Mouse (Mus musculus) spleen, postnatal 14 days (tissue): ENCODE measurements around the gene H2-Q6.
"Not testable (repeated sequence)": the region's sequence is repeated elsewhere in the genome, so short reads cannot be mapped to it uniquely, and the experiment has no call there.

Experiments used
- DNase-seq, 2 experiments: peaks; one replicate each; pipeline ENCODE4 v3.0.0; 2021 to 2022; ENCODE audit warnings: low spot score in 2 of 2

Gene H2-Q6

DNA sequence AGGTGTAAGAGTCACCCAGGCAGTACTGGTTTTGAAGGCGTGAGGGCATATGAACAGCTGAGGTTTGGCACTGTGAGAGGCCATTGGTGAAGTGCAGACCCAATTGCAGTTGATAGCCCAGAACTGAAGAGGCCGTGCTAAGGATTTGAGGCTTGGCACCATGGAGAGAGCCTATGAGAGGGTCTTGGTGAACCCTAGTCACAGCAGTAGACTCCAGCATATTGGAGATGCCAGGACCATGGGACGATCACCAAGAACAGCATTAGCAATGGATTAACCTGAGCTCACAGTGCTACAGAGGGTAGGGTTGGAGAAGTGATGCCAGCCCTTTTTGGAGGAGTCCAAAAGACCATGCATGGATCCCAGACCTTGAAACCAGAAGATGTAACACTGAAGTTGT lies 7.5 kb downstream of the H2-Q6 start:
- not testable (repeated sequence) for DNase-seq

DNA sequence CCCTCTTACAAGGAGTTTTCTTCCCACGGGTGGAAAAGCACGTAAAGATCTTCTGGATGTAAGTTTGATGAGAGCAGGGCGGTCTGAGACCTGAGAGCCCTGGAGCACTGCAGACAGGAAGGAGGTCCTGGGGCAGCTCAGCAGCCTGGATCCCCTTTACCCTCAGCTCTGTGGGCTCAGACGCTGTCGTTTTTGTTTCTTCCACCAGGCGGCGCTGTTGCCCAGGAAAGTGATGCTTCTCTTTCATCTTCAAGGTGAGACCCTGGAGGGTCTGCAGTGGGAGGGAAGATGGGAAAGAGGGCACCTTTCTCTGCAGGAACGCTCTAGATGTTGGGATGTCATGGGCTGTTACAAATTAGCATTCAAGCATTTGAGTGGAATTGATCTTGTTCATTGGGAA lies 10.2 kb downstream of the H2-Q6 start:
- DNase-seq, result not testable (repeated sequence)

DNA sequence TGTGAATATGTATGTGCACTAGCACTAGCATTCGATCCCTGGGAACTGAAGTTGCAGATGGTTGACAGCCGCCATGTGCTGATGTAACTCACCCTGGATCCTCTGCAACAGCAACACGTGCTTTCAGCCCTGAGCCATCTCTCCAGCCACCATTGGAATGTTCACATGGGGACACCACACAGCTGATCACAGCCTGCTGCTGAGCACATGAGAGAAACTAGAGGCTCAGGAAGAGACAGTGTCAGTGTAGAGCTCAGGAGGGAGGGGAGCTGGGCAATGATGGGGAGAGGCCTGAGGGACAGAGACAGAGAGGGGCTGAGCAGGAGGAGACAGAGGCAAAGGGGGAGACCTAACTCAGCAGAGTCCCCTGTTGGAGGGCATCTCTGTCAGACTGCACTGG lies 10.9 kb downstream of the H2-Q6 start:
- DNase-seq, result not testable (repeated sequence)

DNA sequence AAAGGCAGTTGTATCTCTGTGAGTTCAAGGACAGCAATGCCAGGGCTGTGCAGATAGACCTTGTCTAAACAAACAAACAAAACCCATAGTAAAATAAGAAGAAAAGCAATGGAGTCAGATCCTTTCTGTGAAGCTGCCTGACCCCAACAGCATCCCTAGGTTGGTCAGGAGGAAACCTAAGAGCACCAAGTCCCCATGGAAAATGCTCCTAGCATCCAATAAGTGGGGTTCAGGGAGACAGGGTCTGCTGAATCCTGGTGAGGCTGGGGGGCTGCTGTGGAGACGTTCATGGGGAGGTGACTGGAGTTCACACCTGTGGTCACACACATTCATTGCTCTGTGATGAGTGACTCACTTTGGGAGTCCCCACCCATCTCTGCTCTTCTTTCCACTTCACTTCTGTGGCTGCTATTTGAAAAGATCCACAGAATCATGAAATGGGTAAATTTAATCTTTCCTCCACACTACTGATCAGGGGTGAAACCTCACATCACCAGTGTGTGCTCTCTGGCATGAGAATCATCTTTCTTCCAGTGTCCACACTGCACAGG lies 12.8 kb downstream of the H2-Q6 start:
- not testable (repeated sequence) for DNase-seq

DNA sequence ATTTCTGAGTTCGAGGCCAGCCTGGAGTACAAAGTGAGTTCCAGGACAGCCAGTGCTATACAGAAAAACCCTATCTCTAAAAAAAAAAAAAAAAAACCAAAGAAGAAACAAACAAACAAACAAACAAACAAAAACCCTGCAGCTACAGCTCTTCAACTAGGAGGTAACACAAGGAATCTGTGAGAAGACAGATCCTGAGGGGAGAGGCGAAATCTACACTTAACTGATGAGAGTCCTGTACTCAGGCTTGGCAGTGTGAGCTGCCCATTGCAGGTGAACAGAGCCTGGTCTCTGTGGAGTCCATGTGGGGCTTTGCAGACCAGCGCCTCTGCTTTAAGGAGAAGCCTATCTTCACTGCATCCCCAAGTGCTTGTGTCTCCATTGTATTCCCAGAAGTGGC lies 13.7 kb downstream of the H2-Q6 start:
- not testable (repeated sequence) for DNase-seq

DNA sequence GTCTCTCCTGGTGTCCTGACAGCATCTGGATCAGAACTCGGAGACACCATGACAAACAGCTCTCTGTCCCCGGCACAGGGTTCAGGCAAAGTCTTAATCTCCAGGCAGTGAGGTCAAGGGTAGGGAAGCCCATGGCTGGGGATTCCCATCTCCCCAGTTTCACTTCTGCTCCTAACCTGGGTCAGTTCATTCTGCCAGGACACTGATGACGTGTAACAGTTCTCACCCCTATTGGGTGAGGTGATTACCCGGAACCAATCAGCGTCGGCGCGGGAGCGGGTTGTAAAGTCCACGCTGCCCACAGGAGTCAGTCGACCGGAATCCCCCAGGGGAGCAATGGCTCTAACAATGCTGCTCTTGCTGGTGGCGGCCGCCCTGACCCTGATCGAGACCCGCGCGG lies 14.2 kb downstream of the H2-Q6 start, which contains the start of gene H2-Q7:
H2-Q7 (plus strand) TSS at position 271 of the 400 bp plus-strand sequence.
- peak; percentile 50 to 83 for DNase-seq

DNA sequence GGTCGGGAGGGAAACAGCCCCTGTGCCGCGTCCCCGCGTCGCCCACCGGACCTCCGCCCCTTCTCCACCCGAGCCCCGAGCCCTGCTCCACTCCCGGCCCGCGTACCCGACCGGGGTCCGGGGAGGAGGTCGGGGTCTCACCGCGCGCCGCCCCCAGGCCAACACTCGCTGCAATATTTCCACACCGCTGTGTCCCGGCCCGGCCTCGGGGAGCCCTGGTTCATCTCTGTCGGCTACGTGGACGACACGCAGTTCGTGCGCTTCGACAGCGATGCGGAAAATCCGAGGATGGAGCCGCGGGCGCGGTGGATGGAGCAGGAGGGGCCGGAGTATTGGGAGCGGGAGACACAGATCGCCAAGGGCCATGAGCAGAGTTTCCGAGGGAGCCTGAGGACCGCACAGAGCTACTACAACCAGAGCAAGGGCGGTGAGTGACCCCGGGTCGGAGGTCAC lies 14.7 kb downstream of the H2-Q6 start:
- not testable (repeated sequence) for DNase-seq

DNA sequence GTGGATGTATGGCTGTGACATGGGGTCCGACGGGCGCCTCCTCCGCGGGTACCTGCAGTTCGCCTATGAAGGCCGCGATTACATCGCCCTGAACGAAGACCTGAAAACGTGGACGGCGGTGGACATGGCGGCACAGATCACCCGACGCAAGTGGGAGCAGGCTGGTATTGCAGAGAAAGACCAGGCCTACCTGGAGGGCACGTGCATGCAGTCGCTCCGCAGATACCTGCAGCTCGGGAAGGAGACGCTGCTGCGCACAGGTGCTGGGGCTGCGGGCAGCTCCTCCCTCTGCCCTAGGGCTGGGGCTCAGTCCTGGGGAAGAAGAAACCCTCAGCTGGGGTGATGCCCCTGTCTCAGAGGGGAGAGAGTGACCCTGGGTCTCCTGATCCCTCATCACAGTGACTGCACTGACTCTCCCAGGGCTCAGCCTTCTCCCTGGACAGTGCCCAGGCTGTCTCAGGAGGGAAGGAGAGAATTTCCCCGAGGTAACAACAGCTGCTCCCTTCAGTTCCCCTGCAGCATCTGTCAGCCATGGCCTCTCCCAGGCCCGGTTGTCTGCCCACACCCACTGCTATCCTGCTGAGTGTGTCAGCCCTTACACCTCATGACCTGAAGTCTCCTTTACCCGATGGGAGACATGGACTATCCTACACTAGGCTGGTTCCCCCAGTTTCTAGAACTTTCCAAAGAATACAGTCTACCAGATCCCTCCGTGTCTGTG lies 15.4 kb downstream of the H2-Q6 start:
- not testable (repeated sequence) for DNase-seq

DNA sequence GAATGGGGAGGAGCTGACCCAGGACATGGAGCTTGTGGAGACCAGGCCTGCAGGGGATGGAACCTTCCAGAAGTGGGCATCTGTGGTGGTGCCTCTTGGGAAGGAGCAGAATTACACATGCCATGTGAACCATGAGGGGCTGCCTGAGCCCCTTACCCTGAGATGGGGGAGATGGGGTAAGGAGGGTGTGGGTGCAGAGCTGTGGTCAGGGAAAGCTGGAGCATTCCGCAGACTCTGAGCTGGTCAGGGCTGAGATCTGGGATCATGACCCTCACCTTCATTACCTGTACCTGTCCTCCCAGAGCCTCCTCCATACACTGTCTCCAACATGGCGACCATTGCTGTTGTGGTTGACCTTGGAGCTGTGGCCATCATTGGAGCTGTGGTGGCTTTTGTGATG lies 17.7 kb downstream of the H2-Q6 start:
- not testable (repeated sequence) for DNase-seq

DNA sequence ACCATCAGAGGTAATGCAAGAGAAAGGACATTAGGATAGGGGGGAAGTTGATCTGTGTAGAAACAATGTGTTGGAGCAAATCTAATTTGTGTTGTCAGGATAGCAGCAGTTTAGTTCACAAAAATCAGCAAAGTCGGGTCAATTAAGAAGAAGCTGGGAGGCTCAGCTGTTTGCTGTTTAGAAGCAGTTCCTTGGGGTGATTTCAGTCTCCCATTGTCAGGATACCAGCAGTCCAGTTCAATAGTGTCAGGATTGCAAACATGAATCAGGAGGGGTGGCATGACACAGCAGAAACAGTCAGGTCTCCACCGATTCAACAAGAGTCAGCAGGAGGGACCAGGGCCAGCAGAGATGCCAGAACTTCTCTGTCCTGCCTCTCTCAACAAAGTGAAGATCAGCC lies 19.9 kb downstream of the H2-Q6 start:
- not testable (repeated sequence) for DNase-seq

DNA sequence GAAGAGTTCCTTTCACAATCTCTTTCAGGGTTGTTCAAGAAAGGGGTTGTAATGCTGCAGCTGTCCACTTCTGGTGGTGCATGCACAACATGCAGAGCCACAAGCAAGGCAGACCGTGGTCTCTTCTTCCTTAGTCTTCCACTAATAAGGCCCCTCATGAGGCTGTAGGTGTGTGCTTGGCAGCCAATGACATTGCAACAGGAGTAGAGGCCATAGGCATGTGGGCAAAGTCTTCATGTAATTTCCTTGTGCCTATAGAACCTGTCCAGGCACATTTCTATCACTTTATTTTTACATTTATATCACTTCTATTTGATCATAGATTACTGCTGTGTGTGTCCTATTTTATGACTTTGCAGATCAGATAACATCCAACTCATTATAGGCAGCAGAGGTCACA lies 33.6 kb downstream of the H2-Q6 start:
- not testable (repeated sequence) for DNase-seq

DNA sequence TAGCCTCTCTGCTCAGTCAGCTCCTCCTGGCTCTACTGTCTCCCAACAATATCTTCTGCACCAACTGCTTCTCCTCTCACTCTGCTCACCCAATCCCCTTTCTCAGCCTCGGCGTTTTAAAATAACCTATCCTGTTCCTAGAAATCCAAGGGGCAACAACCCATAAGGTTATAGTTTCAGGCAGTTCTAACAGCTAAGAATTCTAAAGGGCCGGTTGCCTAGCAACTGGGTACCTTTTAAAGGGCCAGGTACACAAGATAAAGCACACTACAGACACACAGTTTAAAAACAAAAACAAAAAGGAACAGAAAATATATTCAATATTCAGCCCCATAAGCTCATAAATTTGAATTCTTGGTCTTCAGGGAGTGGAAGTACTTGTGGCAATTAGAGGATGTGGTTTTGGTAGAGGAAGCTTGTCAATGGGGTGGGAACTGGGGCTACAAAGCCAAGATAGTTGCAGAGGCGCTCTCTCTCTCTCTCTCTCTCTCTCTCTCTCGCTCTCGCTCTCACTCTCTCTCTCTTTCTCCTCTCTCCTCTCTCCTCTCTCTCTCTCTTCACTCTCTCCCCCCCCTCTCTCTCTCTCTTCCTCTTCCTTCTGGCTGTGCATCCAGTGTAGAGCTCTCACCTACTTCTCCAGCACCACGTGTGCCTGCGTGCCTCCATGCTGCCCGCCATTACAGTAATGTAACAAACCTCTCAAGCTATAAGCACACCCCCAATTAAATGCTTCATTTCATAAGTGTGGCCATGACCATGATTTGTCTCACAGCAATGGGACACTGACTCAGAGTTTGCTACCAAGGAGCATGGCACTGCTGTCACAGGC lies 36.1 kb downstream of the H2-Q6 start:
- DNase-seq, result not testable (repeated sequence)

DNA sequence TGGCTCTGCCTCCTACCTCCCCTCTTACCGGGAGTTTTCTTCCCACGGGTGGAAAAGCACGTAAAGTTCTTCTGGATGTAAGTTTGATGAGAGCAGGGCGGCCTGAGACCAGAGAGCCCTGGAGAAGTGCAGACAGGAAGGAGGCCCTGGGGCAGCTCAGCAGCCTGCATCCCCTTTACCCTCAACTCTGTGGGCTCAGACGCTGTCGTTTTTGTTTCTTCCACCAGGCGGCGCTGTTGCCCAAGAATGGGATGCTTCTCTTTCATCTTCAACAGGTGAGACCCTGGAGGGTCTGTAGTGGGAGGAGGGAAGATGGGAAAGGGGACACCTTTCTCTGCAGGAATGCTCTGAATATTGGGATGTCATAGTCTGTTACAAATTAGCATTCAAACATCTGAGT lies 41.0 kb downstream of the H2-Q6 start:
- DNase-seq, result not testable (repeated sequence)

DNA sequence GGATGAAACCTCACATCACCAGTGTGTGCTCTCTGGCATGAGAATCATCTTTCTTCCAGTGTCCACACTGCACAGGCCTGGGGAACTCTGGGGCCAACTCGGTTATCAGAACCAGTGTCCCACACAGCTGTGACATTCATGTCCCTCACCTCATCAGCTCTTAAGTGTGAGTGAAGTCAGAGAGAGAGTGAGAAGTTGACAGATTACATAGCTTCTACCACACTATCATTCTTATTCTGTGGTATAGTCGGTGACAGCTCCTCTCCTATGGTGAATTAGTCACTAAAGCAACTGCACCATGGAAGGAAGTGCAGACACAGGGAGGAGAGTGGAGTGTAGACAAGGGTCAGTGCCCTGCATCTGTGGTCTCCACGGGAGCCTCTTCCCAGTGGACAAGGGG lies 44.3 kb downstream of the H2-Q6 start:
- not testable (repeated sequence) for DNase-seq

DNA sequence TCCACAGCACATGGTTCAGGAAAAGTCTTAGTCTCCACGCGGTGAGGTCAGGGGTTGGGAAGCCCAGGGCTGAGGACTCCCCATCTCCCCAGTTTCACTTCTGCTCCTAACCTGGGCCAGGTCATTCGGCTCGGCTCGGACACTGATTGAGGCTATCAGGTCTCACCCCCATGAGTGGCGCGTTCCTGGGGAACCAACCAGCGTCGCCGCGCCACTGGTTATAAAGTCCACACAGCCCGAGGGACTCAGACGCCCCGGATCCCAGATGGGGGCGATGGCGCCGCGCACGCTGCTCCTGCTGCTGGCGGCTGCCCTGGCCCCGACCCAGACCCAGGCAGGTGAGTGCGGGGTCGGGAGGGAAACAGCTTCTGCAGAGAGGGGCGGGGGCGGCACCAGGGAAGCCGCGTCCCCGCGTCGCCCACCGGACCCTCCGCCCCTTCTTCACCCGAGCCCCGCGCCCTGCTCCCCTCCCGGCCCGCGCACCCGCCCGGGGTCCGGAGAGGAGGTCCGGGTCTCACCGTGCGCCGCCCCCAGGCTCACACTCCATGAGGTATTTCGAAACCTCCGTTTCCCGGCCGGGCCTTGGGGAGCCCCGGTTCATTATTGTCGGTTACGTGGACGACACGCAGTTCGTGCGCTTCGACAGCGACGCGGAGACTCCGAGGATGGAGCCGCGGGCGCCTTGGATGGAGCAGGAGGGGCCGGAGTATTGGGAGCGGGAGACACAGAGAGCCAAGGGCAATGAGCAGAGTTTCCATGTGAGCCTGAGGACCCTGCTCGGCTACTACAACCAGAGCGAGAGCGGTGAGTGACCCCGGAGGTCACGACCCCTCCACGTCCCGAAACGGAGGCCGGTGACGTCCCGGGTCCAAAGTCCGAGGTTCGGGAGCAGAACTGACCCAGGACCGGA lies 45.4 kb downstream of the H2-Q6 start, which contains the start of gene H2-Q10:
H2-Q10 (plus strand) TSS at position 248 of the 910 bp plus-strand sequence.
- no peak for DNase-seq
